Mouse (Mus musculus): ENCODE measurements around the gene Amhr2.
A peak's percentile ranks its signal among the peaks of the same experiment; 100 is the strongest.

GRCm38 (mm10) chr15:102399229-102400221, 45.6 kb upstream of the Amhr2 start:
- TF ChIP-seq CTCF (IDR thresholded peaks at IDR 0.05; ENCODE audit: insufficient read depth, low read length): no peak
- peak; percentile 95 for TF ChIP-seq POLR2A (IDR thresholded peaks at IDR 0.05; ENCODE audit: borderline replicate concordance, extremely low read depth, low read depth, low read length)
